Mouse (Mus musculus): ENCODE results near the gene Tsc1.

DNA sequence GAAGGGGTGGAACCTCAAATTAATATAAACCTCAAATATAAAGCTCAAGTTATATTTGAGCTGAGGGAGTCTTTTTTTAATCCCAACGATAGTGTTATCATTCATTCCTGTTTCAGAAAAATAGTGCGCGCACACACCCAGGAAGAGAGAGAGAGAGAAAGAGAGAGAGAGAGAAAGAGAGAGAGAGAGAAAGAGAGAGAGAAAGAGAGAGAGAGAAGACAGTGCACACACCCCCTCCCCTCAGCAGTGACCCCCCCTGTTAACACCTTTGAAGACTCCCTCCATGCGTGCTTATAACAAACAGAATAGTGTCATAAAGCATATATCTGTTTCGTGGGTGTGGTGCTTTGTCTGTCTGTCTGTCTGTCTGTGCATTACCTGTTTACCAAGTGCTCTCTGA, 37.5 kb upstream of the Tsc1 start:
- TF ChIP-seq ZC3H11A (IDR thresholded peaks at IDR 0.05; ENCODE audit: borderline replicate concordance, low read depth, low read length) (no peak), CHD2 (IDR thresholded peaks at IDR 0.05; ENCODE audit: low read depth, low read length) (no peak), MAFK (IDR thresholded peaks at IDR 0.05; ENCODE audit: insufficient read depth, low read depth, low read length) (no peak), HCFC1 (IDR thresholded peaks at IDR 0.05; ENCODE audit: borderline replicate concordance, insufficient read depth, low read length) (no peak), ZNF384 (IDR thresholded peaks at IDR 0.05; ENCODE audit: low read depth, low read length) (no peak)

Measured in ES-E14 (cell line).